Mouse (Mus musculus): ENCODE results near the gene Cdh11.

The Cdh11 gene

DNA sequence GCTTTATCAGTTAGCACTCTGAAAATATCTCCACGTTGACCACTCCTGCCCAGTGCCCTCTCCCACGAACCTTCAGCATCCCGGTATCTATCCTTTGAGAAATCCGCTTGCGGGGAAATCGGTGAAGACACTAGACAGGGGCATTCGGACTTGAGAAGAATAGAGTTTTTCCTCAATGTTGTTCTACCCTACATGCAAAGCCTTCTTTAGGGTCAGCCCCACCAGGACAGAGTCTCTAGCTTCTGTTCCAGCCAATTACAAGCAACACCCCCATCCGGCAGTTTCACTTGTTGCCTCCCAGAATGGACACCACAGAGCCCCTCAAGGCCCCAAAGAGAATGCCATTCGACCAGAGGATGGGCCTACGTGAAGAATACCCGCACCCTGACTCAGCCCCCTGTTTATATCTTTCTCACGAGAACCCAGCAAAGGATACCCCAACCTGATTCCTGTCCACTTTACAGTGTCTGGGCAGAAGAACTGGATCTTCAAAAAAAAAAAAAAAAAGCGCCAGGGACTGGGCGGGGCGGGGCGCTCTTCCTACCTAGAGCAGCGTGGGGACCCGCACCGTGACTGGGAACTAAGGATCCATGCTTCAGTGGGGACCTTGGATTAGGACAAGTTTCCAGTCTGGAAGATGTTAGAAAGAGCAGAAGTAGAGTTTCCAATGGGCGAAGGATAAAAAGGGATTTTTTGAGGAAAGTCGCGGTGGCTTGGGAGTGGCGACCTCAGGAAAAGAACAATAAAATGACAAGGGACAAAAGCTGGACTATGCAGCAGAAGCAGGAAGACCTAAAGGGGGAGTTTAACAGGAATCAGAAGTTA lies at the start of gene Cdh11:
Gene Cdh11, minus strand, starts transcription at position 51 of the 825 bp plus-strand sequence.
- no peak for DNase-seq (ENCODE audit: low spot score in 2 of 2)

GRCm38 (mm10) chr8:102813959-102814358 lies 28.5 kb upstream of the Cdh11 start:
- no peak for DNase-seq (ENCODE audit: low spot score in 2 of 2)

GRCm38 (mm10) chr8:102790303-102790702 lies 4.9 kb upstream of the Cdh11 start:
- DNase-seq (ENCODE audit: low spot score in 2 of 2): no peak

DNA sequence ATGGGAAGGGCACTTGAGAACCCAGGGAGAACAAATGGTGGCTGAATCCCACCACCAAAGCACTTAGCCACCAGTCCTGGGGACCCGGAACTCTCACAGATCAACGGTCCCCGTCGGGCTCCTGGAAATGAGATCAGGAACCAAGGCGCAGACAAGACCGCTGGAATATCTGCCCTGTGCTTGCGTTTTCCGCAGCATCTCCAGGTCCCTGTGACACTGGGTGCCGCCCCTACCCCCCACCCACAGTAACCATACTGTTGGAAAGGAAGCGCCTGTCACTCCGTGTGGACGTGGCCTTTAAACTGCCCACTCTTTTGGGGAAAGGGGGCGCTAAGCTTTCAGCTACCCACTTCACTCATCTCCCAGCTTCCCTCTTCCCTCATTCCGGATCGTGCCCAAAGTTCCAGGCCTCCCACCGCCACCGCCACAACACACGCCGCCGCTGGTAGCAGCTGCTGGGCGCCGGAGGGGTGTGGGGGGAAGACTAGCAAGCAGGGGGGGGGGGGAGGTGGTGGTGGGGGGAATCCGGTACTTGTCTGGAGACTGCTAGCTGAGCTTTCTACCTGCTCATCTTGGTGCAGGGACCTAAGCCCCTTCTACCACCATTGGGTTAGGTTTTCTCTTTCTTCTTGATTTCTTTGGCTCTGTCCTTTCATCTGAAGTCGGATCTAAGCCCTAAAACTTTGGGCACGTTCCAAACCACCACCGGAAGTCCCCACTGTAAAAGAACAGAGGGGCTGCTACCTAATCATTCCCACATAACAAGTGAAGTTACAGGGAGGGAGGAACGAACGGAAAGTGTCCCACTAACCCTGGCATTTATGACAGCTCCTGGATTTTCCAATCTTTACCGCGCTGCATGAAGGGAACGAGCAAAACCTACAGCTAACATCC lies 1.3 kb upstream of the Cdh11 start:
- no peak for DNase-seq (ENCODE audit: low spot score in 2 of 2)

- peak; percentile 68 to 73 for DNase-seq (ENCODE audit: low spot score in 2 of 2)
Observed at GRCm38 (mm10) chr8:102784835-102785455, 497 bp downstream of the Cdh11 start.

- peak; percentile 63 to 64 for DNase-seq (ENCODE audit: low spot score in 2 of 2)
Observed at GRCm38 (mm10) chr8:102783821-102784591, 1.4 kb downstream of the Cdh11 start.

DNA sequence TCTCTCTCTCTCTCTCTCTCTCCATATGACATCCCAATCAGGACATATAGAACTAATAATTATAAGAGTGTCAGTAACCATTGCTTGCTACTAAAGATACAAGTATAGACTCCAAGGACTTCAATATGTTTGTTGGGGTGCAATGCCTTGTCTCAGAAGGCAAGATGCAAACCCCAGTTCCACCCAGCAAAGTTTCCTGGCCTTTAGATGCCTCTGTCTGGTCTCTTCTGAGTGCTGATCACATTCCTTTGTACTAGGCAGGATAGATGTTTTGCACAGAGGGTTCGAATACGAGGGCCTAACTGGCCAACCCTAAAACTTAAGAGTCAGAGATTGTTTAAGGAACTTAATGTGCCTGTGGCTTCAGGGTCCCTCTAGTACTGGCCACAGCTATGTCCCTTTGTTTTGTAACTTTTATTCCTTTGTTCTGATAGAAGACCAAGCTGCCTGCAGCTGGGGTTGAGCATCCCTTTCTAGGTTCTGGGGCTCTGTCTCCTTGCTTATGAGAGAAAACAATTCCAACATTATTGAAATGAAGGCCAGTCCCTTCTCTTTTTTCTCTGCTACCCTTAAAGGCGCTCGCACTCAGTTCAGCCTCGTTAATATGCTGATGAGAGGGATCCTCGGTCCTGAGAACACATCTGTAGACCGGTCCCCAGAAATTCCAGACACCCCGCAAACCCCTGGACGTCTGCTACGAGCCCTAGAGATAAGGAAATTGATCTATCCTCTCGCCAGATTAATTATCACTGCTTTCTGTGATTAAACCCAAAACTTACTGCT lies 2.5 kb downstream of the Cdh11 start:
- DNase-seq (ENCODE audit: low spot score in 2 of 2): no peak

GRCm38 (mm10) chr8:102780899-102781298 lies 4.5 kb downstream of the Cdh11 start:
- DNase-seq (ENCODE audit: low spot score in 2 of 2): peak; percentile 81 to 89

GRCm38 (mm10) chr8:102774594-102774993 lies 10.8 kb downstream of the Cdh11 start:
- no peak for DNase-seq (ENCODE audit: low spot score in 2 of 2)

- no peak for DNase-seq (ENCODE audit: low spot score in 2 of 2)
Observed at GRCm38 (mm10) chr8:102771456-102771855, 14.0 kb downstream of the Cdh11 start.

GRCm38 (mm10) chr8:102753839-102754238 lies 31.6 kb downstream of the Cdh11 start:
- DNase-seq (ENCODE audit: low spot score in 2 of 2): no peak

GRCm38 (mm10) chr8:102742940-102743339 lies 42.5 kb downstream of the Cdh11 start:
- no peak for DNase-seq (ENCODE audit: low spot score in 2 of 2)

DNA sequence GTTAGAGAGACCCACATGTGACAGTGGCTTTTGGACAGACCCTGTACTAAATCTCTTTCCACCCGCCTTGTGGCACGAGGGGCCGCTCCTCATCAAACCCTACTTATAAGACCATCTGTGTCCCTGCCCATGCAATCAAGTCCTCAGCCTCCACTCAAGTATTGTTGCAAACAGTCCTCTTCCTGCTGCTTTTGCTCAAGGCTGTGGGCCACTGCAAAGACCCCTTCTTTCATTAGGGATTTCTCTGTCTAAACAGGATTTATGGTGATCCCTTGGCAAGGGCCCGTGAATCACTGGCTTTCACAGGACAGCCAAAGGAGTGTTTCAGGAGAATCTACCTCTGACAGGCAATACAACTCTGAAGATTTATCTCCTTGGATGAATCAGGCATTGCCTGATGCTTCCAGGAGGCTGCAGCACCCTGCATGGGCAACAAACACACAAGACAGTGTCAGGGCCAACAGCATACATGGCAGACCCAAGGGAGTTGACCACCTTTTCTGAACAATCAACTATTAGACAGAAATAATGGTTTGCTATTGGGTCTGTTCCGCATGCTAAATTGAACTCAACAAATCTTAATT lies 43.3 kb downstream of the Cdh11 start:
- DNase-seq (ENCODE audit: low spot score in 2 of 2): no peak

DNA sequence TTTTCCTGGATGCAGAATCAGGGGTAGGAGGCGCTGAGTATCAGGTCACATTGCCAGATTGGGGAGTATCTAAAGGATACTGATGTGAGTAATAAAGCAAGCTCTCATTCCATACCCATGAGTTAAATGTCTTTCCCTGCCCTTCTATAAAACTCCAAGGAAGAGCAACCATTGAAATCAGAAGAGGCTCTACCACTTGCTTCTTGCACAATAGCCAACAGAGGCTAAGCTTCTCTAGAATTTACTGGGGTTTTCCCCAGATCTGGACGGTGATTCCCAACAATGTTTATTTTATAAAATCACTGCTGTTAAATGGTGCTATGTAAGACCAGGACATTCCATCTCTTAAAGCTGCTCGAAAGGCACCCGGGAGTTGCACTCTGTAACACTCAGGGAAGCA lies 44.5 kb downstream of the Cdh11 start:
- DNase-seq (ENCODE audit: low spot score in 2 of 2): no peak

DNA sequence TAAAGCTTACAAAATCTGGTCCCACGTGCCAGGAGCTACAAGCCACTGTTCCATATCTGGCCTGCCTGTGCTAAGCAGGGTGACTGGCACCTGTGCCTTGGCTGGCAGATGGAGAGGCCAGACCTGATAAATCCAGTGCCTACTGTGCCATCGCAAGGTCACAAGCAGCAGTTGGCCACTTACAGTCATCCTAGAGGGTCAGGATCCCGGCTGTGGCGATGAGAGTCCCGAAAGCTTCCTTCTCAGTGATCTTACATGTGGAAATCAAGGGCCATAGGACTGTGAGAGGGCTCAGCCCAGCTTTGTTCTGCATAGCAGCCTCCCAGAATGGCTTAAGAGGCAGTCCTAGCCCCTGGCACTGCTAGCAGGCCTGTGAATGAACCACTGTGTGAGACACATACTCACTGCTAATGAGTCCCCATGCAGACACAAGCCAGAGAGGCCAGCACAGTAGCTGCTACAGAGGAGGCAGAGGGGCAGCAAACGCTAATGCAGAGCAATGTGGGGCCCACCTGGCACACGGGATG lies 46.4 kb downstream of the Cdh11 start:
- peak; percentile 33 to 52 for DNase-seq (ENCODE audit: low spot score in 2 of 2)

GRCm38 (mm10) chr8:102738395-102738794 lies 47.0 kb downstream of the Cdh11 start:
- peak in 1 of 2 experiments; percentile 33 for DNase-seq (ENCODE audit: low spot score in 2 of 2)

DNA sequence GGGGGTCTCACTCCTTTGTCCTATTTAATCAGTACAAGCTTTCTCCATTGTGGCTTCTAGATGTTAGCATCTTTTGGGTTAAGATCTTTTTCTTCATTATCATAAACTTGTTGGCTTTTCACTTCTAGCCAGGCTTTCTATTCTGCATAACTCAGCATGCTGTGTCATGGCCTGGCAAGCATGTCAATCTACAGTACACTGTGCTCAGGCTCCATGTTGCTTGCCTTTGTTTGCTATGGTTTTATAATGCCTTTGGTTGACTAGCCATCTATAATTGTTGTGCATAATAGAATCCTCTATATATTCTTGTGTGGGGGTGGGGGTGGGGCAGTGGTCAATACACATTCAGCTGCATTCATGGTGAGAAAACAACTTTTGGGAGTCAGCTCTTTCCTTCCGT lies 51.0 kb downstream of the Cdh11 start:
- no peak for DNase-seq (ENCODE audit: low spot score in 2 of 2)

DNA sequence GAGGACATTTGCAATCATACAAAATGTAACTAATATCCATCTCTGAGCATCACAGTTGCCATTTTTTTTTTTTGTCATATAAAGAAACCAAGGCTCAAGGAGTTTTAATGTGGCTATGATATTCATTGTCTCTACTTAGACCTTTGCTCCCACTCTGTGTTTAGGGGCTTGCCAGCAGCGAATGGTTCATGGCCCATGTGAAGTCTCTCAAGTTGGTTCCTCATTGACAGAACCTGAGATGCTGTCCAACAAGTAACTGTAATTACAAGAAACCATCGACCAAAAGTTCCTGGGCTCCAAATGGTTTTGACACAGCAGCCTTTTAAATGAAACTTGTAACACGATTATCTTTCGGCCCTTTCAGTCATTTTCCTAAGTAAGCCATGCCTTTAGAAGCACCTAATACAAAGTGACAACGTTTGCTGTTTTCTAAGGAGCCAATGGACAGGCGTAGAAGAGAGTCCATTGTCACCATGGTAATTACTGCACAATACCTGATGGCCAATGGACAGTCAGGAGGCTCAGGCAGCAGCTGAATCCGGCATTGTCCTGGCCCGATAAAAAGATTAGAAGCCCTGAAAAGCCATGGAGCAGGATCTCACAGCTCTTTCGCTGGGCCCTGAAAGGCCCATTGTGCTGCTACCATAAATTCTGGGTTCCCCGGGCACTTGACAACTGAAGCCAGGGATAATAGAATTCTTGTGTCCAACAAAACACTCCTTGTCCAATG lies 59.1 kb downstream of the Cdh11 start:
- DNase-seq (ENCODE audit: low spot score in 2 of 2): no peak

DNA sequence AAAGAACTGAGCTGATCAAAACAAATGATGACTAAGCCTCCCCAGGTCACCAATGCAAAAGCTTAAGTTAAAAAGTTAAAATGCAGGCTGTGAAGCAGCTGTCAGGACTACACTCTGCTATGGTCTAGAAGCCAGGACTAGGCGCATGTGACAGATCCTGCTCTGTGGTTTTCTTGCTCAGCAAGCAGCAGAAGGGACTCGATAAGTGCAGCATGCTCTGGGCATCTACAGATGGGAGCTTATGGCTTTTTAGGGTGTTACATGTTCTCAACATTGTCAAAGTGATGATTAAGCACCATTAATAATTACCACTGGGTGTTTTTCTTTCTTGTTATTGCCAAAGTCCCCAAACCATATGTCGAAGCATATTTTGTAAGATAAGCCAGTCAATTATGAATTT lies 59.9 kb downstream of the Cdh11 start:
- peak in 1 of 2 experiments; percentile 28 for DNase-seq (ENCODE audit: low spot score in 2 of 2)
